Mouse (Mus musculus) NIH3T3 (cell line): ENCODE measurements at regions not wholly inside any gene's neighbourhood (a gene's known extent, or its start where the extent isn't known, plus 50 kb on each side); places are given as distances from the start of the nearest gene placed in this dataset.

Experiments
- DNase-seq: peaks from one replicate; pipeline ENCODE4 v3.0.0-alpha.2; 2012; ENCODE audit warnings: low read depth

GRCm38 (mm10) chr6:14407754-14408153 is 347.3 kb downstream of the Ppp1r3a start:
- no peak for DNase-seq

- DNase-seq: no peak
Observed at GRCm38 (mm10) chr6:14358280-14358679, 396.8 kb downstream of the Ppp1r3a start.
